Mouse (Mus musculus): ENCODE data around the gene Meis2. TPM values are rescaled to one million over a fixed set of nuclear protein-coding genes. Genes with fewer than 3 reads are reported as not detected.
A peak's percentile ranks its signal among the peaks of the same experiment; 100 is the strongest.

Meis2 gene
- total RNA-seq, 2 experiments from 2014 or later = 159 to 160 TPM

- no peak for DNase-seq (ENCODE audit: low spot score in 2 of 2)
Observed at GRCm38 (mm10) chr2:116068901-116069300, 3.3 kb upstream of the Meis2 start.

- DNase-seq (ENCODE audit: low spot score in 2 of 2) = no peak
Observed at GRCm38 (mm10) chr2:116068461-116068860, 2.8 kb upstream of the Meis2 start.

GRCm38 (mm10) chr2:116067711-116068110, 2.1 kb upstream of the Meis2 start:
- no peak for DNase-seq (ENCODE audit: low spot score in 2 of 2)

GRCm38 (mm10) chr2:116067065-116067497, 1.4 kb upstream of the Meis2 start:
- DNase-seq (ENCODE audit: low spot score in 2 of 2) = peak in 1 of 2 experiments; percentile 82

- DNase-seq (ENCODE audit: low spot score in 2 of 2) = no peak
Observed at GRCm38 (mm10) chr2:116066057-116066941, 660 bp upstream of the Meis2 start.

GRCm38 (mm10) chr2:116065057-116065456, 582 bp downstream of the Meis2 start:
- peak in 1 of 2 experiments; percentile 43 for DNase-seq (ENCODE audit: low spot score in 2 of 2)

GRCm38 (mm10) chr2:116064521-116064920, 1.1 kb downstream of the Meis2 start:
- no peak for DNase-seq (ENCODE audit: low spot score in 2 of 2)

- no peak for DNase-seq (ENCODE audit: low spot score in 2 of 2)
Observed at GRCm38 (mm10) chr2:116063819-116064293, 1.8 kb downstream of the Meis2 start.

GRCm38 (mm10) chr2:116062761-116063441, 2.7 kb downstream of the Meis2 start:
- DNase-seq (ENCODE audit: low spot score in 2 of 2) = no peak

GRCm38 (mm10) chr2:116062251-116062651, 3.4 kb downstream of the Meis2 start:
- no peak for DNase-seq (ENCODE audit: low spot score in 2 of 2)

GRCm38 (mm10) chr2:116061401-116062021, 4.1 kb downstream of the Meis2 start:
- no peak for DNase-seq (ENCODE audit: low spot score in 2 of 2)

- no peak for DNase-seq (ENCODE audit: low spot score in 2 of 2)
Observed at GRCm38 (mm10) chr2:116060701-116061400, 4.8 kb downstream of the Meis2 start.

GRCm38 (mm10) chr2:116060210-116060609, 5.4 kb downstream of the Meis2 start:
- no peak for DNase-seq (ENCODE audit: low spot score in 2 of 2)

- DNase-seq (ENCODE audit: low spot score in 2 of 2) = no peak
Observed at GRCm38 (mm10) chr2:116059661-116060060, 6.0 kb downstream of the Meis2 start.

GRCm38 (mm10) chr2:116059066-116059465, 6.6 kb downstream of the Meis2 start:
- DNase-seq (ENCODE audit: low spot score in 2 of 2) = no peak

- no peak for DNase-seq (ENCODE audit: low spot score in 2 of 2)
Observed at GRCm38 (mm10) chr2:116058511-116058910, 7.1 kb downstream of the Meis2 start.

- DNase-seq (ENCODE audit: low spot score in 2 of 2) = no peak
Observed at GRCm38 (mm10) chr2:116056826-116057225, 8.8 kb downstream of the Meis2 start.

- DNase-seq (ENCODE audit: low spot score in 2 of 2) = no peak
Observed at GRCm38 (mm10) chr2:116055686-116056620, 9.7 kb downstream of the Meis2 start.

- no peak for DNase-seq (ENCODE audit: low spot score in 2 of 2)
Observed at GRCm38 (mm10) chr2:116053931-116054330, 11.7 kb downstream of the Meis2 start.
